Mouse (Mus musculus): ENCODE measurements around the gene Bcap29. TPM values are rescaled to one million over a fixed set of nuclear protein-coding genes. Genes with fewer than 3 reads are reported as not detected.
"Not testable (repeated sequence)": the region's sequence is repeated elsewhere in the genome, so short reads cannot be mapped to it uniquely, and the experiment has no call there.

Bcap29 gene
- polyA plus RNA-seq, 1 experiment from 2014 or later = 33.9 TPM

DNA sequence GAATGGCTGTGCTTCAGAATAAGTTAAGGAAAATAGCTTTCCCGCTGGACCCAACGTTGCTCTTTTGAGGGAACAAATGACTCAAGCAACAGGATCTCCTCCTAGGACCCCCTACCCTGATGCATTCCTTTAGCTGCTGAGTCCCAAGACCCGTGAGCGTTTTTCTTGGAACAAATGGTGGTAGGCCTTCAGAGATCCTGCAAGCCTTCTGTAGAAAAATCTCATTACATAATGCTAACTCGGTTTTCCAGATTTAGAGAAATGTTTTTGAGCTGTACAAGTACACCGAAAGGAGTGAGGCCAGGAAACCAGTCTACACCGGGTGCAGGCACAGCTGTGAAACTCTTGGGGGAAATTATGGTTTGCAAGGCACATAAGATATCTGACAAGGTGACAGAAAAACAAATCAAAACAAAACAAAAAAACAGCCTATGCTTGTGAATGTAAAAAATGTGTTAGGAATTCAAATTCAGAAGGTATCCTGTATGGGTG is 53.1 kb downstream of the Bcap29 start:
- Histone ChIP-seq H3K4me3 (ENCODE audit: low read depth, low read length) (no peak overlapping the region), H3K4me2 (no peak overlapping the region), H3K9me3 (ENCODE audit: low read depth, low read length) (no peaks in the 10 kb centered on the region), H3K27me3 (ENCODE audit: insufficient read depth, low read length) (no peaks in the 10 kb centered on the region), H3K36me3 (ENCODE audit: insufficient read depth) (no peaks in the 10 kb centered on the region), H3K4me1 (ENCODE audit: insufficient read depth) (no peaks in the 10 kb centered on the region), H3K27ac (ENCODE audit: low read depth) (no peak overlapping the region), H3K9ac (no peak overlapping the region)
- 71% methylated on average over 7 of the region's 7 CpGs for WGBS
- no peak for TF ChIP-seq CTCF (IDR thresholded peaks at IDR 0.05; ENCODE audit: low read depth)
- DNase-seq = no peak
- ATAC-seq (ENCODE audit: insufficient read depth) = no peak

DNA sequence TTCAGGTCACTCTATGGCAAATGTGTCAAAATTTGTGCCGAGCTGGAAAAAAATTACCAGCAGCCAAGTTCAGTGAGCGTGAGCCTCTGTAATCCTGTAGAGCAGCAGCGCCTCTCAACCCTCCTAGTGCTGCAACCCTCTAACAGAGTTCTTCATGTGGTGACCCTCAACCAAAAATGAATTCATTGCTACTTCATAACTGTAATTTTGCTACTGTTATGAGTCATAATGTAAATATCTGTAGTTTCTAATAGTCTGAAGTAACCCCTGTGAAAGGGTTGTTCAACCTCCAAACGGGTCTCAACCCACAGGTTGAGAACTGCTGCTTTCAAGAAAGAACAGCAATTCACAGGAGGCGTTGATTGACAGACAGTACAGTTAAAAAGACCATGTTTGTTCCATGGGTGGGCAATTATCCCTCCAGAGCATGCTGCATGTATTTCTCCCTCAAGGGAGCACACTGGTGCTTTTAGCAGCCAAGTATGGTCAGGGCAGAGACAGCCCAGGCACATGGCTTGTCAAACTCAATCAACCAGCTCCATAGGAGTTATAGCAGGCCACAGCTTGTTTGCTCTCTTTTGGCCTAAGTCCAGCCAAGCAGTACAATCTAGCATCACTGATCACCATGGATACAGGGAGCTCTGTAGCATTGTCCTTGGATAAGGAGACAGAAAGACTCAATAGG is 53.7 kb downstream of the Bcap29 start:
- DNase-seq = peak; percentile 55
- ATAC-seq (ENCODE audit: insufficient read depth) = peak; percentile 66; the same call in 1 of the 2 replicates

GRCm38 (mm10) chr12:31578691-31579476 is 55.6 kb downstream of the Bcap29 start:
- Histone ChIP-seq H3K9ac (no peak overlapping the region), H3K4me3 (ENCODE audit: low read depth, low read length) (no peak overlapping the region), H3K36me3 (ENCODE audit: insufficient read depth) (no peaks in the 10 kb centered on the region), H3K4me1 (ENCODE audit: insufficient read depth) (no peaks in the 10 kb centered on the region), H3K27me3 (ENCODE audit: insufficient read depth, low read length) (no peaks in the 10 kb centered on the region), H3K9me3 (ENCODE audit: low read depth, low read length) (no peaks in the 10 kb centered on the region), H3K27ac (ENCODE audit: low read depth) (no peak overlapping the region), H3K4me2 (no peak overlapping the region)
- WGBS = 89% methylated on average over 8 of the region's 8 CpGs
- TF ChIP-seq CTCF (IDR thresholded peaks at IDR 0.05; ENCODE audit: low read depth) = no peak
- DNase-seq (no peak), ATAC-seq (ENCODE audit: insufficient read depth) (no peak)

More for the DNA sequence above, 53.7 kb downstream of the Bcap29 start:
- H3K27ac ChIP-seq (ENCODE audit: low read depth) = no peak overlapping the region
- WGBS = 82% methylated on average over 5 of the region's 5 CpGs
- no peak for TF ChIP-seq CTCF (IDR thresholded peaks at IDR 0.05; ENCODE audit: low read depth)
- no peak overlapping the region for H3K4me2 ChIP-seq
- H3K4me1 ChIP-seq (ENCODE audit: insufficient read depth) = no peaks in the 10 kb centered on the region
- H3K4me3 ChIP-seq (ENCODE audit: low read depth, low read length) = no peak overlapping the region
- no peaks in the 10 kb centered on the region for H3K27me3 ChIP-seq (ENCODE audit: insufficient read depth, low read length)
- H3K9me3 ChIP-seq (ENCODE audit: low read depth, low read length) = no peaks in the 10 kb centered on the region
- H3K36me3 ChIP-seq (ENCODE audit: insufficient read depth) = no peaks in the 10 kb centered on the region
- no peak overlapping the region for H3K9ac ChIP-seq

GRCm38 (mm10) chr12:31574506-31574905 is 60.0 kb downstream of the Bcap29 start:
- H3K27ac ChIP-seq (ENCODE audit: low read depth) = no peak overlapping the region
- no peak overlapping the region for H3K4me3 ChIP-seq (ENCODE audit: low read depth, low read length)
- H3K36me3 ChIP-seq (ENCODE audit: insufficient read depth) = no peaks in the 10 kb centered on the region
- DNase-seq = no peak
- no peak for TF ChIP-seq CTCF (IDR thresholded peaks at IDR 0.05; ENCODE audit: low read depth)
- H3K4me1 ChIP-seq (ENCODE audit: insufficient read depth) = no peaks in the 10 kb centered on the region
- no peak overlapping the region for H3K4me2 ChIP-seq
- no peak overlapping the region for H3K9ac ChIP-seq
- ATAC-seq (ENCODE audit: insufficient read depth) = no peak
- 83% methylated on average over 5 of the region's 5 CpGs for WGBS
- no peaks in the 10 kb centered on the region for H3K9me3 ChIP-seq (ENCODE audit: low read depth, low read length)
- no peaks in the 10 kb centered on the region for H3K27me3 ChIP-seq (ENCODE audit: insufficient read depth, low read length)

DNA sequence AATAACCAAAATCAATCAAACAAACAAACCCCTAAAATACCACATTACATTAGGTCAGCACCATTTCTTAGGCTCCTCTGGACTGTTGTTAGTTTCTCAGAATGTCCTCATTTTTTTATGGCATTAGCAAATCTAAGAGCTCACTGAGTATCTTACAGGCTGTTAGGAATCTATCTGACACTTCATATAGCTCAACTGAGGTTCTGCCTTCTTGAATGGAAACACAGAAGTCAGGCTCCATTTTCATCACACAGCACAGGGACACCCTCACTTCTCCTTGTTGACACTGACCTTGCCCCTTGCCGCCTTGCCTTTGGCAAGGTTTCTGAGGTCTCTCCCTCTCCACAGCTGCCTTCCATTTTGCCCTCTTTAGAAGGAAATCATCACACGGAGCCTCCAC is 64.7 kb downstream of the Bcap29 start:
- DNase-seq (no peak), ATAC-seq (ENCODE audit: insufficient read depth) (no peak)
- H3K36me3 ChIP-seq (ENCODE audit: insufficient read depth) = no peaks in the 10 kb centered on the region
- H3K27me3 ChIP-seq (ENCODE audit: insufficient read depth, low read length) = no peaks in the 10 kb centered on the region
- no peaks in the 10 kb centered on the region for H3K9me3 ChIP-seq (ENCODE audit: low read depth, low read length)
- no peak overlapping the region for H3K27ac ChIP-seq (ENCODE audit: low read depth)
- H3K4me1 ChIP-seq (ENCODE audit: insufficient read depth) = no peaks in the 10 kb centered on the region
- no peak overlapping the region for H3K4me2 ChIP-seq
- 35% methylated on average over 2 of the region's 2 CpGs for WGBS
- no peak overlapping the region for H3K4me3 ChIP-seq (ENCODE audit: low read depth, low read length)
- TF ChIP-seq CTCF (IDR thresholded peaks at IDR 0.05; ENCODE audit: low read depth) = no peak
- H3K9ac ChIP-seq = no peak overlapping the region

DNA sequence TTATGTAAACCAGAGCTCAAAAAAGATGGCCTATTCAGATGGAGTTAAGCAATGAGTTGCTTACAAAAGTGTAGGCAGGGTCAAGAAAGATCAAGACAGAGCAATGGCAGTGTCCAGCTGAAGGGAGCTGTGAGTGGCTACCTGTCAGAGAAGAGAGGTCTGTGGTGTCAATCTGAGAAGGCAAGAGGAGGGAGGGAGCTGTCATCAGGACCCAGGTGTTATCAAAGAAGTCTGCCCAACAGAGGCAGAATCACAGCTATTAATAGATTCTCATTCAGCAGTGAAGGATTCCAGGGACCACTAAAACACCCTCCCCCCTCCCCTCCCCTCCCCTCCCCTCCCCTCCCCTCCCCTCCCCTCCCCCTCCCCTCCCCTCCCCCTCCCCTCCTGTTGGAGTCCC is 65.8 kb downstream of the Bcap29 start:
- Histone ChIP-seq H3K27me3 (ENCODE audit: insufficient read depth, low read length) (no peaks in the 10 kb centered on the region), H3K27ac (ENCODE audit: low read depth) (no peak overlapping the region), H3K9me3 (ENCODE audit: low read depth, low read length) (no peaks in the 10 kb centered on the region), H3K36me3 (ENCODE audit: insufficient read depth) (no peaks in the 10 kb centered on the region), H3K9ac (no peak overlapping the region), H3K4me1 (ENCODE audit: insufficient read depth) (no peaks in the 10 kb centered on the region), H3K4me3 (ENCODE audit: low read depth, low read length) (no peak overlapping the region), H3K4me2 (no peak overlapping the region)
- ATAC-seq (ENCODE audit: insufficient read depth) (no peak), DNase-seq (no peak)
- TF ChIP-seq CTCF (IDR thresholded peaks at IDR 0.05; ENCODE audit: low read depth) = no peak

- 21% methylated on average over 10 of the region's 10 CpGs for WGBS
- not testable (repeated sequence) for H3K27ac ChIP-seq (ENCODE audit: low read depth); H3K4me1 ChIP-seq (ENCODE audit: insufficient read depth); H3K27me3 ChIP-seq (ENCODE audit: insufficient read depth, low read length); H3K36me3 ChIP-seq (ENCODE audit: insufficient read depth); H3K9ac ChIP-seq; ATAC-seq (ENCODE audit: insufficient read depth); H3K9me3 ChIP-seq (ENCODE audit: low read depth, low read length)
- peak; percentile 23 for DNase-seq
- Histone ChIP-seq H3K4me3 (ENCODE audit: low read depth, low read length) (peak overlapping the region; percentile 11; the same call in 1 of the 2 replicates), H3K4me2 (peak overlapping the region; percentile 53)
Observed at GRCm38 (mm10) chr12:31567535-31567934, 66.9 kb downstream of the Bcap29 start.
